Mouse (Mus musculus): ENCODE results near the gene Dvl1.
A peak's percentile ranks its signal among the peaks of the same experiment; 100 is the strongest.

The Dvl1 gene

DNA sequence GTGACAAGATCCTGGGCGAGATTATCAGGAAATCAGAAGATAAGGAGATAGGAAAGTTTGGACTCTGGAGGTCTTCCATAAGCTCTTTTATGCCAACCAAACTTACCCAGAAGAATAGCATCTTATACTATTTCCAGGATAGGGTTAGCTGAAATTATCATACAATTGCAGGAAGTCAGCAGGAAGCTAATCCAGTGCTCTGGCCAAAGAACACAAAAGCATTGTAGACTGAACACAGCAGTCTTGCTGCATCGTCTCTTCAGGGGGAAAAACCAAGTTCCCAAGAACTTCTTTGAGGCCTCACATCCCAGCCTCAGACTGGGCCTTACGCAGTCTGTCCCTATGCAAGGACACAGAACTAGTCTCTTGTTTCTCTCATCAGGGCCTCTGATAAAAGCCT, 36.4 kb downstream of the Dvl1 start:
- no peak for DNase-seq

GRCm38 (mm10) chr4:155886330-155886729, 39.1 kb downstream of the Dvl1 start:
- DNase-seq = no peak

DNA sequence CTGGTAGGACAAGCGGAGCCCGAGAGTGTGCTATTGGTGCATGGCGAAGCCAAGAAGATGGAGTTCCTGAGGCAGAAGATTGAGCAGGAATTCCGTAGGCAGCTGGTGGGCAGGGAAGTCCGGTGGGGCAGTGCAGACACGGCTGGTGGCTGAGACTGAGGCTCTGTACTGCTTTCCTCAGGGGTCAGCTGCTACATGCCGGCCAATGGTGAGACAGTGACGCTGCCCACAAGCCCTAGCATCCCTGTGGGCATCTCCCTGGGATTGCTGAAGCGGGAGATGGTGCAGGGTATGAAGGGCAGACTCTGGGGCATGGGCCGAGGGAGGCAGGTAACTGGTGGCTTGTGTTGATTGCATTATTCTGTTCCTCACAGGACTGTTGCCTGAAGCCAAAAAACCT, 40.5 kb downstream of the Dvl1 start:
- DNase-seq = no peak

- DNase-seq = no peak
Observed at GRCm38 (mm10) chr4:155888181-155888580, 41.0 kb downstream of the Dvl1 start.

- DNase-seq = no peak
Observed at GRCm38 (mm10) chr4:155889316-155889715, 42.1 kb downstream of the Dvl1 start.

DNA sequence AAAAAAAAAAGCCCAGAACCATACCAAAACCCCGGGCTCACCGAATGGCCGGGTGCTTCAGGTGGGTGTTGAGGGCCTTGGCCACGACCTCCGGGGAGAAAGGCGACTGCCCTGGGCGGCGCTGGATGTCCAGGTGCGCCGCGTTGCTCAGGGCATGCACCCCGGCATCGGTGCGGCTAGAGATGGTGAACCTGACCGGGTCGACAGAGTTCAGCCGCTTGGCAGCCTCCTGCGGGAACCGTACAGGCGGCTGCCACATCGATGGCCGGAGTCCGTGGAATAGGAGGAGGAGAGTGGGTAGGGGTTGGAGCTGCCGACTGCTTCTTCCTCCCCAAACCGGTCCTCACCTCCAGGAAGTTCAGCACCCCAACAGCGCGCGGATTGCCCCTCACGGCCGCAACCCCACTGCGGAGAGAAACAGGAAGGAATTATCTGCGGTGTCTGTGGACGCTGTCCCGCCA, 43.8 kb downstream of the Dvl1 start:
- DNase-seq = no peak

DNA sequence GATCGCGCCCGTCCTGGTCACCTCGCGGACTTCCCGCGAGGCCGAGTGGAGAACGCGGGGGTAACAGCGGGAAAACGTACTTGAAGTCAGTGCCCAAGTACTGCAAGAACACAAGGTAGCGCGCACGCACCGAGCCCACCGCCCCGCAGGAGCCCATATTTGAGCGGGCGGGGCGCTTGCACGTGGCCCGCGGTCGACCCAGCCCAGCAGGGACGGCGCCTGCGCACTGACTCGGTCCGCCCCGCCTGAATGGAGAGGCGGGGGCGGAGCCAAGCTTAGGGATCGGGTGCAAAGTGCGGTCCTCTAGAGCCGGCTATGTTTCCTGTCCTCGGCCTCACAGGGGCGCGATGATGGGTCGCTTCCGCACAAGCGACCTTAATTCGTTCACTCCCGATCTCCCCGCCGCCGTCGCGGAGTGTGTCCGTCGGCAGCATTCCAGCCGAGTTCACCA, 44.4 kb downstream of the Dvl1 start, which contains the start of the genes Pusl1 and Acap3:
Gene Pusl1, minus strand, starts transcription at position 231 of the 451 bp plus-strand sequence.
Gene Acap3, plus strand, starts transcription at position 272 of the 451 bp plus-strand sequence.
- peak; percentile 99 for DNase-seq

- peak; percentile 89 to 94 for DNase-seq
Observed at GRCm38 (mm10) chr4:155892017-155892416, 44.8 kb downstream of the Dvl1 start.

GRCm38 (mm10) chr4:155892438-155893211, 45.4 kb downstream of the Dvl1 start:
- DNase-seq = peak; percentile 54 to 71

- DNase-seq = peak in 1 of 2 experiments; percentile 1
Observed at GRCm38 (mm10) chr4:155893212-155893690, 46.0 kb downstream of the Dvl1 start.

GRCm38 (mm10) chr4:155894311-155894881, 47.2 kb downstream of the Dvl1 start:
- peak; percentile 60 to 73 for DNase-seq

- peak; percentile 65 to 78 for DNase-seq
Observed at GRCm38 (mm10) chr4:155895216-155895615, 48.0 kb downstream of the Dvl1 start.

DNA sequence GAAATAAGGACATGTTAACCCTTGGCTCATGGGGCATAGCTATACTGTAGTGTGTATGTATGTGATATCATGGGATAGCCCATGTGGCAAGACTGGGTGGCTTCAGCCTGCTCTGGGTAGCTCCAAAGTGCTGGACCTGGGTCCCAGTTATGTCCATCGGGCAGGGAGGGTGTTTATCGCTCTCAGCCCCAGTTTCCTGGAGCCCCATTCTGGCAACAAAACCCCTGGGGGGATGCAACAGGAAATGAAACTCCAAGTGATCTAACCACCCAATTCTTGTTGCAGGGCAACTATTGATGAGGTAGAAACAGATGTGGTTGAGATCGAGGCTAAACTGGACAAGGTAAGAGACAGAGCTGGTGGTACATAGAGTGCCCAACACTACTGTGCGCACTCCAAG, 48.6 kb downstream of the Dvl1 start:
- peak in 1 of 2 experiments; percentile 0 for DNase-seq

GRCm38 (mm10) chr4:155896461-155896860, 49.3 kb downstream of the Dvl1 start:
- peak in 1 of 2 experiments; percentile 1 for DNase-seq

DNA sequence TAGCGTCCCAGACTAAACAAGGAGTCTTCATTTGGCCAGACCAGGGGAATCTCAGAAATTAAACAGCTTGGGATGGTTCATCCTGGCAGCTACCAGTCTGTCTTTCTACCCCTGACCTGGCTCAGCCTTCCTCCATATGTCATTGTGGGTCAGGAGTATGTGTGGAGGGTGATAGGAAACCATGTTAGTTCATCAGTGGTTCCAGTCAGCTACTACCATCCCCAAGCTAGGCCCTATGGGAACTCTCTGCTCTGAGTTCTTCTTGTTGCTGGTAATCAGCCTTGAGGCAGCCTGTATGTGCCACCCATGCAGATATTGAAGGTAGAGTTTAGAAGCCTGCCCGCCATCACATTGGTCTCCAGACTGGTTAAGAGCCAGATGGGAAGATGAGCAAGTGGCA, 51.1 kb downstream of the Dvl1 start:
- DNase-seq = no peak

DNA sequence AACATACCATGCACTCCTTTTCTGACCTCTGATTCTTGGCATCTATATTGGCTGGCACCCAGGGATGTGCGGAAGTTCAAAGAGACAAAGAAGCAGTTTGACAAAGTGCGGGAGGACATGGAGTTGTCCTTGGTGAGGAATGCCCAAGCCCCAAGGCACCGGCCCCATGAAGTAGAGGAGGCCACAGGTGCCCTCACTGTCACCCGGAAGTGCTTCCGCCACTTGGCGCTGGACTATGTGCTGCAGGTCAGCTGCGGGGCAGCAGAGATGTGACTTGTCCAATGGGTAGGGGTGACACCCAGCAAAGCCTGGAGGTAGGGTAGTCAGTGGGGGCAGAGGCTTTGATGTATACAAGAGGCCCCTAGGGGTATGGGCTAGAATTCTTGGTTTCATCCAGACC, 52.2 kb downstream of the Dvl1 start:
- DNase-seq = no peak

GRCm38 (mm10) chr4:155901205-155901604, 54.0 kb downstream of the Dvl1 start:
- DNase-seq = peak; percentile 59 to 69

DNA sequence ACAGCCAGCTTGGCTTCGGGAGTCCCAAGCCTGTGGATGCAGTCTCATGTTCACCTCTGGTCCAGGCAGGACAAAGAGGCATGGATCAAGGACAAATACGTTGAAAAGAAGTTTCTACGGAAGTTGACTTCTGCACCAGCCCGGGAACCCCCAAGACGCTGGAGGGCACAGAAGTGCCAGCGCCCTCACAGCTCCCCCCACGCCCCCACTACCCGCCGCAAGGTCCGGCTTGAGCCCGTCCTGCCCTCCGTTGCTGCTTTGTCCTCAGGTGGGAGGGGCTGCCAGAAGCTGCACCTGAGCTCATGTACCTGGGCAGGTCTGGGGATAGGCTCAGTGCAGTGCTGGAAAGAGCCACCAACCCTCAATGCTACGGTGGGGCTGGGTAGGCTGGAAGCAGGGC, 56.0 kb downstream of the Dvl1 start:
- DNase-seq = peak in 1 of 2 experiments; percentile 0

DNA sequence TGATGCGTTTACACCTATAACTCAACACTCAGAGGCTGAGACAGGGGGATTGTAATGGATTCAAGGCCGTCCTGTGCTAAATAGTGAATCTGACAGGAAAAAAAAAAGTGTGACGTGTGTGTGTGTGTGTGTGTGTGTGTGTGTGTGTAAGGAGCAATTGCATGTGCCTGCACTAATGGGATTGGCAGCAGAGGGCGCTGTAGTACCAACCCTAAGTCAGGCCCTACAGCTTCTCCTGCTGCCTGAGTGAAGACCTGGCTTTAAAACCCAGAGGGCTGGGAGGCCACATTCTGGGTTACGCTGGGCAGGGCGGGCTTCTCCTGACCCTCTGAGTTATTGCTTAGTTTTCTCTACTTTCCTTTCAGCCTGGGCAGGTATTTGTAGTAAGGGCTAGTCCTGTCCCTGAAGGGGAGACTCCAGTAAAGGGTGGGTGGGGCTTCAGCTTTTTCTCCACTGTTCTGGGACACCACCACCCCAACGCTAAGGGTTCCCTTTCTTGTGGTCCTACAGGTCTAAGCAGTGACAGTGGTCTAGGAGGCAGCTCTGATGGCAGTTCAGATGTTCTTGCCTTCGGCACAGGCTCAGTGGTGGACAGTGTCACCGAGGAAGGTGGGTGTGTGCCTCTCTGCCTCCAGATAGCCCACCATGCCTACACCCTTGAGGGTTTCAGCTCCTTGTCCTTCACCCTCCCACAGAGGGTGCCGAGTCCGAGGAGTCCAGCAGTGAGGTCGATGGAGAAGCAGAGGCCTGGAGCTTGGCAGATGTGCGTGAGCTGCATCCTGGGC, 57.3 kb downstream of the Dvl1 start:
- DNase-seq = peak; percentile 49 to 60

DNA sequence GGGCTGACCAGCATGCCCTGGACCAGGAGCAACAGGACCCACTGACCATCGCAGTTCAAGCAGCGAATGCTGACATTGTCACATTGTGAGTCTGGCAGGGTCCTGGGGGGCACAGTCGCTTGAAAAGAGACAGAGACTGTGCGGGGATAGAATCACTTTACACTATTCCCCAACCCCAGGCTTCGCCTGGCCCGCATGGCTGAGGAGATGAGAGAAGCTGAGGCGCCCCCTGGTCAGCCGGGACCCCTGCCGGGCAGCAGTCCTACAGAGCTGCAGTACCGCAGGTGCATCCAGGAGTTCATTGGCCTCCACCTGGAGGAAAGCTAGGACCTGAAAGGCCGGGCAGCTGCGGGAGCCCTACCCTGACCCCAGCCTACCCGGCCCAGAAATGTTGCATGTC, 58.4 kb downstream of the Dvl1 start:
- no peak for DNase-seq

- DNase-seq = peak in 1 of 2 experiments; percentile 1
Observed at GRCm38 (mm10) chr4:155906125-155906524, 58.9 kb downstream of the Dvl1 start.

DNA sequence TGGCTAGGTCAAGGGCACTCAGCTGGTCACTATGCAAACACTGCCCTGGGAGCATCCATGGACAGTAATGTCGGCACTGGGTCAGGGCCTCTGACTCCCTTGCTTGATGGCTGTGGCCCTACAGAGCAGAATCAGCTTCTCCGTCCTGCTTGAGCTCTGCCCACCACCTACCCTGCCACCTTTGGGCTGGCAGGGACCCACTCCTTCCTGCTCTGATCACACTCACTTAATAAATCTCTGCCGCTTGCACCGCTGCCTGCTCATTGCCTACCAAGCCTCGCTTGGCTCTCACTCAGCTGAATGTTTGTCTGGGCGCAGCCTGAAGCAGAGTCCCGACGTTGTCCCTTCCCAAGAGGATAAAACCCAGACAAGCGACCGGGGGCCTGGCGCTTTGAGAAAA, 59.8 kb downstream of the Dvl1 start:
- DNase-seq = peak in 1 of 2 experiments; percentile 1

GRCm38 (mm10) chr4:155908281-155908680, 61.1 kb downstream of the Dvl1 start:
- peak in 1 of 2 experiments; percentile 1 for DNase-seq
